Mouse (Mus musculus): ENCODE data around the gene Mcrip2. TPM values are rescaled to one million over a fixed set of nuclear protein-coding genes. Genes with fewer than 3 reads are reported as not detected.

Mcrip2 gene
- polyA plus RNA-seq, 1 experiment from 2014 or later: 40.0 TPM

- no peak overlapping the region for H3K9ac ChIP-seq (ENCODE audit: low read depth, low read length)
- H3K27ac ChIP-seq (ENCODE audit: low read depth, low read length): no peak overlapping the region
- H3K4me3 ChIP-seq (ENCODE audit: low read length): no peak overlapping the region
- 94% methylated on average over 16 of the region's 16 CpGs for WGBS
- ATAC-seq (ENCODE audit: low FRiP score, low TSS enrichment): no peak
- peaks cover 51% of the 10 kb centered on the region for H3K4me1 ChIP-seq (ENCODE audit: control insufficient read depth, insufficient read depth, low read length)
- H3K36me3 ChIP-seq (ENCODE audit: control insufficient read depth, insufficient read depth, low read length): peaks cover 46% of the 10 kb centered on the region
- H3K9me3 ChIP-seq (ENCODE audit: control insufficient read depth, low read length): no peaks in the 10 kb centered on the region
- no peaks in the 10 kb centered on the region for H3K27me3 ChIP-seq (ENCODE audit: control insufficient read depth, insufficient read depth, low read length)
- no peak overlapping the region for H3K4me2 ChIP-seq (replicated peaks; ENCODE audit: low read depth, low read length)
These were observed 32.7 kb downstream of the Mcrip2 start for GRCm38 (mm10) chr17:25835816-25836215.

- ATAC-seq (ENCODE audit: low FRiP score, low TSS enrichment): no peak
- Histone ChIP-seq H3K4me2 (replicated peaks; ENCODE audit: low read depth, low read length) (no peak overlapping the region), H3K36me3 (ENCODE audit: control insufficient read depth, insufficient read depth, low read length) (peaks cover 46% of the 10 kb centered on the region), H3K9ac (ENCODE audit: low read depth, low read length) (no peak overlapping the region), H3K9me3 (ENCODE audit: control insufficient read depth, low read length) (no peaks in the 10 kb centered on the region), H3K27me3 (ENCODE audit: control insufficient read depth, insufficient read depth, low read length) (no peaks in the 10 kb centered on the region), H3K4me3 (ENCODE audit: low read length) (no peak overlapping the region), H3K4me1 (ENCODE audit: control insufficient read depth, insufficient read depth, low read length) (peaks cover 55% of the 10 kb centered on the region), H3K27ac (ENCODE audit: low read depth, low read length) (no peak overlapping the region)
- 89% methylated on average over 7 of the region's 7 CpGs for WGBS
These were observed 33.3 kb downstream of the Mcrip2 start for GRCm38 (mm10) chr17:25835301-25835700.

- Histone ChIP-seq H3K27ac (ENCODE audit: low read depth, low read length) (no peak overlapping the region), H3K4me1 (ENCODE audit: control insufficient read depth, insufficient read depth, low read length) (peaks cover 59% of the 10 kb centered on the region), H3K9ac (ENCODE audit: low read depth, low read length) (peak overlapping the region; percentile 93), H3K27me3 (ENCODE audit: control insufficient read depth, insufficient read depth, low read length) (no peaks in the 10 kb centered on the region), H3K9me3 (ENCODE audit: control insufficient read depth, low read length) (no peaks in the 10 kb centered on the region), H3K4me2 (replicated peaks; ENCODE audit: low read depth, low read length) (peak overlapping the region; percentile 95), H3K4me3 (ENCODE audit: low read length) (peak overlapping the region; percentile 89), H3K36me3 (ENCODE audit: control insufficient read depth, insufficient read depth, low read length) (peaks cover 46% of the 10 kb centered on the region)
- 83% methylated on average over 12 of the region's 12 CpGs for WGBS
- ATAC-seq (ENCODE audit: low FRiP score, low TSS enrichment): no peak
These were observed 33.9 kb downstream of the Mcrip2 start for GRCm38 (mm10) chr17:25834595-25835222.

- H3K4me1 ChIP-seq (ENCODE audit: control insufficient read depth, insufficient read depth, low read length): peaks cover 60% of the 10 kb centered on the region
- peaks cover 42% of the 10 kb centered on the region for H3K36me3 ChIP-seq (ENCODE audit: control insufficient read depth, insufficient read depth, low read length)
- WGBS: 17% methylated on average over 6 of the region's 6 CpGs
These were observed 34.5 kb downstream of the Mcrip2 start for GRCm38 (mm10) chr17:25833961-25834594.

GRCm38 (mm10) chr17:25833291-25833663 is 35.3 kb downstream of the Mcrip2 start, which contains the start of gene Stub1:
Stub1 (minus strand) TSS chr17:25833404.
- Histone ChIP-seq H3K27me3 (ENCODE audit: control insufficient read depth, insufficient read depth, low read length) (no peaks in the 10 kb centered on the region), H3K9ac (ENCODE audit: low read depth, low read length) (peak within 1 kb of the TSS; percentile 93), H3K36me3 (ENCODE audit: control insufficient read depth, insufficient read depth, low read length) (peaks cover 39% of the 10 kb centered on the region), H3K4me2 (replicated peaks; ENCODE audit: low read depth, low read length) (peak within 1 kb of the TSS; percentile 95), H3K4me1 (ENCODE audit: control insufficient read depth, insufficient read depth, low read length) (peaks cover 63% of the 10 kb centered on the region), H3K9me3 (ENCODE audit: control insufficient read depth, low read length) (no peaks in the 10 kb centered on the region), H3K27ac (ENCODE audit: low read depth, low read length) (peak within 1 kb of the TSS; percentile 98), H3K4me3 (ENCODE audit: low read length) (peak within 1 kb of the TSS; percentile 89)
- WGBS: under 1% methylated on average over 24 of the region's 24 CpGs
- peak; percentile 64 for ATAC-seq (ENCODE audit: low FRiP score, low TSS enrichment)

More at GRCm38 (mm10) chr17:25833961-25834594, 34.5 kb downstream of the Mcrip2 start:
- H3K27ac ChIP-seq (ENCODE audit: low read depth, low read length): peak overlapping the region; percentile 98
- peak overlapping the region; percentile 95 for H3K4me2 ChIP-seq (replicated peaks; ENCODE audit: low read depth, low read length)
- no peaks in the 10 kb centered on the region for H3K9me3 ChIP-seq (ENCODE audit: control insufficient read depth, low read length)
- ATAC-seq (ENCODE audit: low FRiP score, low TSS enrichment): no peak
- peak overlapping the region; percentile 89 for H3K4me3 ChIP-seq (ENCODE audit: low read length)
- no peaks in the 10 kb centered on the region for H3K27me3 ChIP-seq (ENCODE audit: control insufficient read depth, insufficient read depth, low read length)
- peak overlapping the region; percentile 93 for H3K9ac ChIP-seq (ENCODE audit: low read depth, low read length)

GRCm38 (mm10) chr17:25832436-25833290 is 35.9 kb downstream of the Mcrip2 start:
- H3K27ac ChIP-seq (ENCODE audit: low read depth, low read length): peak overlapping the region; percentile 98
- no peaks in the 10 kb centered on the region for H3K27me3 ChIP-seq (ENCODE audit: control insufficient read depth, insufficient read depth, low read length)
- H3K36me3 ChIP-seq (ENCODE audit: control insufficient read depth, insufficient read depth, low read length): peaks cover 41% of the 10 kb centered on the region
- H3K4me1 ChIP-seq (ENCODE audit: control insufficient read depth, insufficient read depth, low read length): peaks cover 62% of the 10 kb centered on the region
- peak; percentile 91 for ATAC-seq (ENCODE audit: low FRiP score, low TSS enrichment)
- H3K9ac ChIP-seq (ENCODE audit: low read depth, low read length): peak overlapping the region; percentile 93
- H3K4me3 ChIP-seq (ENCODE audit: low read length): peak overlapping the region; percentile 89
- no peaks in the 10 kb centered on the region for H3K9me3 ChIP-seq (ENCODE audit: control insufficient read depth, low read length)
- H3K4me2 ChIP-seq (replicated peaks; ENCODE audit: low read depth, low read length): peak overlapping the region; percentile 95
- WGBS: under 1% methylated on average over 55 of the region's 77 CpGs

- H3K36me3 ChIP-seq (ENCODE audit: control insufficient read depth, insufficient read depth, low read length): peaks cover 49% of the 10 kb centered on the region
- H3K27me3 ChIP-seq (ENCODE audit: control insufficient read depth, insufficient read depth, low read length): no peaks in the 10 kb centered on the region
These were observed 36.9 kb downstream of the Mcrip2 start for GRCm38 (mm10) chr17:25831451-25832281.

GRCm38 (mm10) chr17:25830806-25831431 is 37.6 kb downstream of the Mcrip2 start:
- H3K4me1 ChIP-seq (ENCODE audit: control insufficient read depth, insufficient read depth, low read length): peaks cover 45% of the 10 kb centered on the region
- 85% methylated on average over 14 of the region's 14 CpGs for WGBS
- H3K27me3 ChIP-seq (ENCODE audit: control insufficient read depth, insufficient read depth, low read length): no peaks in the 10 kb centered on the region
- H3K36me3 ChIP-seq (ENCODE audit: control insufficient read depth, insufficient read depth, low read length): peaks cover 56% of the 10 kb centered on the region
- H3K9ac ChIP-seq (ENCODE audit: low read depth, low read length): peak overlapping the region; percentile 93
- no peaks in the 10 kb centered on the region for H3K9me3 ChIP-seq (ENCODE audit: control insufficient read depth, low read length)
- peak overlapping the region; percentile 95; the same call in 1 of the 2 replicates for H3K4me2 ChIP-seq (replicated peaks; ENCODE audit: low read depth, low read length)
- no peak for ATAC-seq (ENCODE audit: low FRiP score, low TSS enrichment)
- no peak overlapping the region for H3K27ac ChIP-seq (ENCODE audit: low read depth, low read length)
- peak overlapping the region; percentile 89 for H3K4me3 ChIP-seq (ENCODE audit: low read length)

More at GRCm38 (mm10) chr17:25831451-25832281, 36.9 kb downstream of the Mcrip2 start:
- Histone ChIP-seq H3K9me3 (ENCODE audit: control insufficient read depth, low read length) (no peaks in the 10 kb centered on the region), H3K27ac (ENCODE audit: low read depth, low read length) (no peak overlapping the region; the same call in 1 of the 2 replicates), H3K4me2 (replicated peaks; ENCODE audit: low read depth, low read length) (peak overlapping the region; percentile 95), H3K9ac (ENCODE audit: low read depth, low read length) (peak overlapping the region; percentile 93), H3K4me3 (ENCODE audit: low read length) (peak overlapping the region; percentile 89), H3K4me1 (ENCODE audit: control insufficient read depth, insufficient read depth, low read length) (peaks cover 52% of the 10 kb centered on the region)
- no peak for ATAC-seq (ENCODE audit: low FRiP score, low TSS enrichment)
- 57% methylated on average over 21 of the region's 21 CpGs for WGBS
